Mouse (Mus musculus) hindbrain, embryonic 11.5 days (tissue): ENCODE measurements around the gene Pgrmc2. TPM values are rescaled to one million over a fixed set of nuclear protein-coding genes. Genes with fewer than 3 reads are reported as not detected.

Experiments
- ATAC-seq: fragments of 200-750 bp; cut with Nextera tagmentation; 2 replicates; pipeline ENCODE4 v1.8.0; 2017; ENCODE audit warnings: mild to moderate bottlenecking, moderate TSS enrichment, moderate library complexity; ENCODE audit not compliant: low FRiP score
- DNase-seq: peaks from one replicate; pipeline ENCODE4 v3.0.0-alpha.2; 2015; ENCODE audit warnings: low spot score
- H3K27ac ChIP-seq: fragments of 300-500 bp; sonication (generic); 2 replicates; pipeline ENCODE4 v1.5.1; 2014; ENCODE audit warnings: mild to moderate bottlenecking, low read depth, low read length
- H3K27me3 ChIP-seq: fragments of 300-500 bp; sonication (generic); 2 replicates; pipeline ENCODE4 v1.6.1; 2014; ENCODE audit warnings: mild to moderate bottlenecking, low read length, moderate library complexity, mixed read lengths; ENCODE audit not compliant: control insufficient read depth, insufficient read depth
- H3K36me3 ChIP-seq: fragments of 300-500 bp; sonication (generic); 2 replicates; pipeline ENCODE4 v1.6.1; 2014; ENCODE audit warnings: mild to moderate bottlenecking, low read length, moderate library complexity, mixed read lengths; ENCODE audit not compliant: control insufficient read depth, insufficient read depth
- H3K4me1 ChIP-seq: fragments of 300-500 bp; sonication (generic); replicated peaks from 2 replicates; pipeline ENCODE4 v1.6.1; 2014; ENCODE audit warnings: low read length, mixed read lengths; ENCODE audit not compliant: control insufficient read depth, insufficient read depth
- H3K4me2 ChIP-seq: fragments of 300-500 bp; sonication (generic); replicated peaks from 2 replicates; pipeline ENCODE4 v1.6.1; 2014; ENCODE audit warnings: mild to moderate bottlenecking, low read depth, low read length
- H3K4me3 ChIP-seq: fragments of 300-500 bp; sonication (generic); 2 replicates; pipeline ENCODE4 v1.5.1; 2014; ENCODE audit warnings: low read depth, low read length
- H3K9ac ChIP-seq: fragments of 300-500 bp; sonication (generic); 2 replicates; pipeline ENCODE4 v1.6.1; 2014; ENCODE audit warnings: low read depth, low read length
- H3K9me3 ChIP-seq: fragments of 300-500 bp; sonication (generic); 2 replicates; pipeline ENCODE4 v1.6.1; 2016; ENCODE audit warnings: low read length; ENCODE audit not compliant: control insufficient read depth
- WGBS: fragments of 180-500 bp; shearing (Covaris S2); extraction: QIAGEN DNeasy Blood & Tissue Kit; methylation state at CpG from one replicate; pipeline ENCODE4 v1.1.7; 2014; 5-methylcytosine and 5-hydroxymethylcytosine counted together
- polyA plus RNA-seq: library from polyadenylated mRNA; unstranded; fragments of >200 nt; fragmentation: Nextera tagmentation; extraction: Ambion mirVana; gene quantifications from 2 replicates; pipeline ENCODE4 v1.2.1, GENCODE M21; 2014

Gene Pgrmc2
- 25.4 and 25.9 TPM in 2 replicates for polyA plus RNA-seq

DNA sequence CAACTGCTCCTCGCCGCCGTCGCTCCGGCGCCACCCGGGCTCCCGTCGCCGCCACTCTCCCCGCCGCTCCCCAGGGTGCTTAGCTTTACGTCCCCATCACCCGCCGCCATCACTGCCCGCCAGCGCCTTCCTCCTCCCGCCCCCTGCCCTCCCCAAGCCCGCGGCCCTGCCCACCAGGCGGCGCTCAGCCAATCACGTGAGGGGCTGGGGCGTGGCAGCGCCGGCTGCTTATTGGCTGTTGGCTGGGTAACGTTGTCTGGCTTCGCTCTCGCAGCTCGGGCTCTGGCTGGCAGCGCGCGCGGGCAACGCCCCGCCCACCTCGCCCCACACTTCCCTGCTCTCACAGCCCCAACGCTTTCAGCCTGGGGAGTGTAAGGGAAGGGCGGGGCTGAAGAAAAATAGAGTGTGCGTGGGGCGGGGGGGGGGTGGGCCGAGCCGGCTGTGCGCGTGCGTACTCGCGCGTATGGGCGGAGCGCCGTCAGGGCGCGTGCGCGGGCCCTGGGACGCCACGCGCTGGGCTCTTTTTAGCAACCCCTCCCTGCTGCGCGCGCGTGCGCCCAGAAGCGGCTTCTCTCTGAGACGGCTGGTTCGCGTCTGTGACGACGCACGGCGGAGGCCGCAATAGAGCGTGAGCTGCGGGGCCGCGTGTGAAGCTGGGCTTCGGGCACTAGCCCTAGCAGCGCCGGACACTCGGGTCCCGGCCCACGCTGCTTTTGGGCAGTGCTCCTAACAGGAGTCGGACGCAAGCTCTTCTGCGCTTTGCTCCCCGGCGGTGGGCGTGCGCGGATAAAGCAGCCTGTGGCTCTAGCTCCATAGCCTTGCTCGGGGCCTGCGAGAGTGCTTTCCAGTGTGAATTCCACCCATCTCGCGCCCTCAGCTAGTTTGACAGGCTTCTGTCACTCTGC lies at the start of gene Pgrmc2:
Pgrmc2 (minus strand) TSS at position 162 of the 905 bp plus-strand sequence.
- H3K9ac ChIP-seq = peak within 1 kb of the TSS; percentile 80
- no peaks in the 10 kb centered on the region for H3K27me3 ChIP-seq
- peak; percentile 98 for ATAC-seq
- no peaks in the 10 kb centered on the region for H3K36me3 ChIP-seq
- H3K4me1 ChIP-seq = 0 out of 2 replicates have a peak, but pooled peaks cover 6% of the 10 kb centered on the region
- under 1% methylated on average over 71 of the region's 95 CpGs for WGBS
- peak within 1 kb of the TSS; percentile 88 for H3K4me3 ChIP-seq
- H3K4me2 ChIP-seq = peak within 1 kb of the TSS; percentile 74
- peak within 1 kb of the TSS; percentile 88 for H3K27ac ChIP-seq
- DNase-seq = peak; percentile 98
- H3K9me3 ChIP-seq = no peaks in the 10 kb centered on the region

GRCm38 (mm10) chr3:41124000-41124294 lies 41.1 kb upstream of the Pgrmc2 start:
- Histone ChIP-seq H3K27me3 (no peaks in the 10 kb centered on the region), H3K9ac (no peak overlapping the region), H3K4me2 (no peak overlapping the region), H3K4me3 (no peak overlapping the region), H3K9me3 (no peaks in the 10 kb centered on the region), H3K27ac (no peak overlapping the region), H3K4me1 (no peaks in the 10 kb centered on the region), H3K36me3 (no peaks in the 10 kb centered on the region)
- DNase-seq = no peak
- 22% methylated on average over 12 of the region's 12 CpGs for WGBS
- no peak for ATAC-seq

DNA sequence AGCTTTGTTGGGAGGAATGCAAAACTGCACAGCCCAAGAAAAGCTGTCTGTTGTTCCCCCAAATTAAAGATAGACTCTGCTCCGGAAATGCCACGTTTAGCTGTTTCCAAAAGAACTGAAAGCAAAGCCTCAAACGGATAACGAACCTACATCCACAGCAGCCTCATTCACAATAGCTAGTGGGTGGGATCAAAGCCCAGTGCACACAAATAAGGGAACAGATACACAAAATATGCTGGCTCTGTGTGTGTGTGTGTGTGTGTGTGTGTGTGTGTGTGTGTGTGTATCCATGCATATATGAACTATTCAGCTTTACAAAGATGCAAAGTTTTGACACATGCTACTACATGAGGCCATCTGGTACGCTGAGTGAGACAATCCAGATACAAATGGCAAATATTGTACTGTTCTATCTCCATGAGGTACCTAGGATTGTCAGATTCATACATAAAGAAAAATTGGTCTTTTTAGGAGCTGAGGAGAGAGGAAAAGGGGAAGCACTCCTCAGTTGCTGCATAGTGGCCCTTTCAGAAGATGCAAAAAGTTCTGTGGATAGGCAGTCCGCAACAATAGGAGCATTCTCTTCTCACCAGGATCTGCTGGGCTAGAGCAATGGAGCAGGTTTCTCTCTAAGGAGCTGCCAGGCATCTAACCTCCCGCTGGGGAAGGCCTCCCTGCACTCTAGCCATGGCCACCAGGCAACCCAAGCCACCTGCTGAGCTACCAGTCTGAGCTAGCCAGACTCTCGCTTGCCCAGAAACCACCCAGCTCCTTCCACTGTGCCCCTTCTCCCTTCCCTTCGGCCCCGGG lies 40.5 kb upstream of the Pgrmc2 start:
- no peak overlapping the region for H3K4me2 ChIP-seq
- no peaks in the 10 kb centered on the region for H3K36me3 ChIP-seq
- DNase-seq (peak; percentile 20), ATAC-seq (peak; percentile 35; the same call in 1 of the 2 replicates)
- no peak overlapping the region for H3K4me3 ChIP-seq
- H3K9me3 ChIP-seq = no peaks in the 10 kb centered on the region
- no peaks in the 10 kb centered on the region for H3K4me1 ChIP-seq
- 37% methylated on average over 10 of the region's 10 CpGs for WGBS
- H3K27ac ChIP-seq = no peak overlapping the region
- no peaks in the 10 kb centered on the region for H3K27me3 ChIP-seq
- no peak overlapping the region for H3K9ac ChIP-seq

GRCm38 (mm10) chr3:41118173-41118572 lies 35.3 kb upstream of the Pgrmc2 start:
- Histone ChIP-seq H3K36me3 (no peaks in the 10 kb centered on the region), H3K4me1 (no peaks in the 10 kb centered on the region), H3K4me2 (no peak overlapping the region), H3K9ac (no peak overlapping the region), H3K27me3 (no peaks in the 10 kb centered on the region), H3K9me3 (no peaks in the 10 kb centered on the region), H3K4me3 (no peak overlapping the region), H3K27ac (no peak overlapping the region)
- WGBS = 81% methylated on average over 5 of the region's 5 CpGs
- DNase-seq (no peak), ATAC-seq (no peak)

DNA sequence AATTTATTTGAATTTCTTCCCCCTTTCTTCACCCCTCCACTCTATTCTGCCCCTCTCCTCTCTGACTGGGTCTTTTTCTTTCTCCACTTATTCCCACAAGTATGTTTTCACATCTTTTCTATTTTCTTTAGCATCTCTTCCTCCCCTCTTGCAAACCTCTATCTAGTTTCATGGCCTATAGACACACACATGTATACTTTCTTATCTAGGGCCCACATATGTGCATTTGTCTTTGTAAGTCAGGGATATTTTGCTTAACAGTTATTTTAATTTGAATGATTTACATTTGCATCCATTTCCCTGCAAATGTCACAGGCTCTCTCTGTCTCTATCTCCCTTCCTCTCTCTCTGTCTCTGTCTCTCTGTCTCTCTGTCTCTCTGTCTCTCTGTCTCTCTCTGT lies 34.6 kb upstream of the Pgrmc2 start:
- Histone ChIP-seq H3K4me2 (no peak overlapping the region), H3K9me3 (no peaks in the 10 kb centered on the region), H3K9ac (no peak overlapping the region), H3K36me3 (no peaks in the 10 kb centered on the region), H3K4me1 (no peaks in the 10 kb centered on the region), H3K27ac (no peak overlapping the region), H3K27me3 (no peaks in the 10 kb centered on the region), H3K4me3 (no peak overlapping the region)
- ATAC-seq (no peak), DNase-seq (no peak)

DNA sequence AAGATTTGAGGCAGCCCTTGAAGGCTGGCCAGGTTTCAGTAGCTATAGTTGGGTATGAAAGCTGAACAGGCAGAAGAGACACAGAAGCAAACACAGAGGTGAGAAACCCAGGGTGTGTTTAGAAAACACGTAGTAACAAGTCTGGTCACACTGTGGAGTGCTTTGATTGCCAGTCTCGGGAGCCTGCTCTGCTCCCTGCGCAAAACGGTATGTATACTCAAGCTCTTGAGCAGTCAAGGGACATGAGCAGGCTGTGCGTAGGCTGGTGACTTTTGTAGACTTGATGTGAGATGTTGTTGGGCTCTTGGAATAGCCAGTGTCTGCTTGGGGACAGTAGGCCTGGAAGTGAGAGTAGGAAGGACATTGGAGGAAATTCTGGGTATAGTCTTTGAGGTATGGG lies 30.3 kb upstream of the Pgrmc2 start:
- no peaks in the 10 kb centered on the region for H3K4me1 ChIP-seq
- no peak overlapping the region for H3K9ac ChIP-seq
- H3K4me3 ChIP-seq = no peak overlapping the region
- no peaks in the 10 kb centered on the region for H3K9me3 ChIP-seq
- 84% methylated on average over 5 of the region's 5 CpGs for WGBS
- H3K36me3 ChIP-seq = no peaks in the 10 kb centered on the region
- H3K27ac ChIP-seq = no peak overlapping the region
- H3K4me2 ChIP-seq = no peak overlapping the region
- DNase-seq (no peak), ATAC-seq (no peak)
- no peaks in the 10 kb centered on the region for H3K27me3 ChIP-seq

DNA sequence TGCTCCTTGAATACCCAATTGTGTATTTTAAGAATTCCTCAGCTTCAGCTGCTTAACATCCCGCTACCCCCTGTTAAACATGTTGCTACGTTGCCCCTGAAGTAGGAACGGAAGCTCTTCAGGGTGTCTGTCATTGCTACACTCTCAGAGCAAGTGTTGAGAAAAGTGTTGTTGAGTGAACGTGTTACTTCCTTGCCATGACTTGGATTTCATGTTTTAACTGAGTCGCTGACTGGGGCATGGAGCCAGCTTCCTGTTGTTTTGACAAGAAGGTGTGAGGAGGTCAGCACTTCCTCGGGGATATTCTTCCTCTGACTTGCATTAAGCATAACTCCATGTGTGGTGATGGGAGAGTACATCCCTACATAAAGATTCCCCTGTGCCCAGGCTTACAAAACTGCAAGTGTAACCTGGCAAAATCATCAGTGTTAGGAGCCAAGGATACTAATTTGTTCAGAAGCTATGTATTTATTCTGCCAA lies 25.5 kb upstream of the Pgrmc2 start:
- no peak for DNase-seq
- H3K4me3 ChIP-seq = no peak overlapping the region
- 57% methylated on average over 6 of the region's 6 CpGs for WGBS

GRCm38 (mm10) chr3:41107600-41108305 lies 24.9 kb upstream of the Pgrmc2 start:
- Histone ChIP-seq H3K4me1 (no peaks in the 10 kb centered on the region), H3K36me3 (no peaks in the 10 kb centered on the region), H3K4me3 (no peak overlapping the region), H3K9ac (no peak overlapping the region), H3K27ac (no peak overlapping the region), H3K4me2 (no peak overlapping the region), H3K9me3 (no peaks in the 10 kb centered on the region), H3K27me3 (no peaks in the 10 kb centered on the region)
- 72% methylated on average over 14 of the region's 14 CpGs for WGBS
- DNase-seq (no peak), ATAC-seq (no peak)

More for the DNA sequence above, 25.5 kb upstream of the Pgrmc2 start:
- Histone ChIP-seq H3K9me3 (no peaks in the 10 kb centered on the region), H3K9ac (no peak overlapping the region), H3K27me3 (no peaks in the 10 kb centered on the region), H3K4me2 (no peak overlapping the region), H3K36me3 (no peaks in the 10 kb centered on the region), H3K27ac (no peak overlapping the region), H3K4me1 (no peaks in the 10 kb centered on the region)
- no peak for ATAC-seq
